Mouse (Mus musculus) neural tube, embryonic 14.5 days (tissue): ENCODE measurements around the gene Aldh4a1. TPM values are rescaled to one million over a fixed set of nuclear protein-coding genes. Genes with fewer than 3 reads are reported as not detected.
A peak's percentile ranks its signal among the peaks of the same experiment; 100 is the strongest.

Source experiments
- ATAC-seq: fragments of 200-750 bp; cut with Nextera tagmentation; 2 replicates; pipeline ENCODE4 v1.8.0; 2017; ENCODE audit warnings: low read depth, mild to moderate bottlenecking, moderate TSS enrichment, moderate library complexity
- H3K27ac ChIP-seq: fragments of 300-500 bp; sonication (generic); 2 replicates; pipeline ENCODE4 v1.5.1; 2014; ENCODE audit warnings: low read depth, mild to moderate bottlenecking, control low read depth, low read length, moderate library complexity, mixed read lengths
- H3K27me3 ChIP-seq: fragments of 300-500 bp; sonication (generic); 2 replicates; pipeline ENCODE4 v1.6.1; 2014; ENCODE audit warnings: low read length; ENCODE audit not compliant: control insufficient read depth, insufficient read depth
- H3K36me3 ChIP-seq: fragments of 300-500 bp; sonication (generic); 2 replicates; pipeline ENCODE4 v1.6.1; 2014; ENCODE audit warnings: low read length, mixed read lengths; ENCODE audit not compliant: control insufficient read depth, insufficient read depth
- H3K4me1 ChIP-seq: fragments of 300-500 bp; sonication (generic); 2 replicates; pipeline ENCODE4 v1.6.1; 2014; ENCODE audit warnings: low read length; ENCODE audit not compliant: control insufficient read depth, insufficient read depth
- H3K4me2 ChIP-seq: fragments of 300-500 bp; sonication (generic); 2 replicates; pipeline ENCODE4 v1.6.1; 2014; ENCODE audit warnings: mild to moderate bottlenecking, low read depth, low read length, control low read depth
- H3K4me3 ChIP-seq: fragments of 300-500 bp; sonication (generic); 2 replicates; pipeline ENCODE4 v1.5.1; 2014; ENCODE audit warnings: low read depth, low read length, control low read depth, mixed read lengths
- H3K9ac ChIP-seq: fragments of 300-500 bp; sonication (generic); replicated peaks from 2 replicates; pipeline ENCODE4 v1.6.1; 2014; ENCODE audit warnings: low read depth, mild to moderate bottlenecking, control low read depth, low read length, mixed read lengths
- H3K9me3 ChIP-seq: fragments of 300-500 bp; sonication (generic); 2 replicates; pipeline ENCODE4 v1.6.1; 2016; ENCODE audit warnings: low read length; ENCODE audit not compliant: control insufficient read depth
- whole genome bisulfite sequencing: fragments of 180-500 bp; shearing (Covaris S2); extraction: QIAGEN DNeasy Blood & Tissue Kit; methylation state at CpG from one replicate; pipeline ENCODE4 v1.1.7; 2014; 5-methylcytosine and 5-hydroxymethylcytosine counted together
- polyA plus RNA-seq: library from polyadenylated mRNA; unstranded; fragments of >200 nt; fragmentation: Nextera tagmentation; extraction: Ambion mirVana; gene quantifications from 2 replicates; pipeline ENCODE4 v1.2.1, GENCODE M21; 2014

Gene Aldh4a1
- polyA plus RNA-seq, 1 experiment from 2014 or later: 13.5 TPM

DNA sequence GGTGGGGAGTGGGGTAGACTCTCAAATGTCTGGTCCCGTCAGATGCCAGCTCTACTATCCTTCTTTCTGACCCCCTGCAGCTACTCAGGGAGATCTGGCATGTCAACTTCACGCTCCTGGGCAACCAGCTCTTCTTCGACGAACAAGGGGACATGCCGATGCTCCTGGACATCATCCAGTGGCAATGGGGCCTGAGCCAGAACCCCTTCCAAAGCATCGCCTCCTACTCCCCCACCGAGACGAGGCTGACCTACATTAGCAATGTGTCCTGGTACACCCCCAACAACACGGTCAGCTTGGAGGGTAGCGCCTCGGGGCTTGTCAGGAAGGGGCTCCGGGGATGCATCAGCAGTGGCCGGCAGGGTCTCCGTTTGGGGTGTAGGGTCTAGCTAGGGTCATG lies 39.2 kb downstream of the Aldh4a1 start:
- Histone ChIP-seq H3K4me3 (no peak overlapping the region), H3K4me2 (no peak overlapping the region), H3K27ac (no peak overlapping the region), H3K27me3 (no peaks in the 10 kb centered on the region), H3K36me3 (no peaks in the 10 kb centered on the region), H3K9me3 (no peaks in the 10 kb centered on the region), H3K9ac (no peak overlapping the region), H3K4me1 (no peaks in the 10 kb centered on the region)
- WGBS: 83% methylated on average over 14 of the region's 14 CpGs
- no peak for ATAC-seq

- no peak overlapping the region for H3K4me2 ChIP-seq
- H3K4me1 ChIP-seq: no peaks in the 10 kb centered on the region
- no peak overlapping the region for H3K4me3 ChIP-seq
- no peaks in the 10 kb centered on the region for H3K9me3 ChIP-seq
- no peak overlapping the region for H3K27ac ChIP-seq
- no peak for ATAC-seq
- WGBS: 36% methylated on average over 6 of the region's 6 CpGs
- H3K27me3 ChIP-seq: no peaks in the 10 kb centered on the region
- no peaks in the 10 kb centered on the region for H3K36me3 ChIP-seq
- no peak overlapping the region for H3K9ac ChIP-seq
Measured at GRCm38 (mm10) chr4:139667632-139668031, 45.0 kb downstream of the Aldh4a1 start.

- Histone ChIP-seq H3K27ac (no peak overlapping the region), H3K4me3 (no peak overlapping the region), H3K36me3 (no peaks in the 10 kb centered on the region), H3K9me3 (no peaks in the 10 kb centered on the region), H3K9ac (no peak overlapping the region), H3K4me1 (no peaks in the 10 kb centered on the region), H3K4me2 (no peak overlapping the region), H3K27me3 (no peaks in the 10 kb centered on the region)
- WGBS: 7% methylated on average over 6 of the region's 6 CpGs
- ATAC-seq: peak; percentile 69; the same call in 1 of the 2 replicates
Measured at GRCm38 (mm10) chr4:139669847-139670246, 47.2 kb downstream of the Aldh4a1 start.

- no peak overlapping the region for H3K4me2 ChIP-seq
- no peaks in the 10 kb centered on the region for H3K27me3 ChIP-seq
- 43% methylated on average over 9 of the region's 9 CpGs for WGBS
- no peaks in the 10 kb centered on the region for H3K36me3 ChIP-seq
- ATAC-seq: no peak
- no peak overlapping the region for H3K9ac ChIP-seq
- no peak overlapping the region for H3K27ac ChIP-seq
- H3K9me3 ChIP-seq: no peaks in the 10 kb centered on the region
- no peak overlapping the region for H3K4me3 ChIP-seq
- no peaks in the 10 kb centered on the region for H3K4me1 ChIP-seq
Measured at GRCm38 (mm10) chr4:139675696-139676095, 53.0 kb downstream of the Aldh4a1 start.

DNA sequence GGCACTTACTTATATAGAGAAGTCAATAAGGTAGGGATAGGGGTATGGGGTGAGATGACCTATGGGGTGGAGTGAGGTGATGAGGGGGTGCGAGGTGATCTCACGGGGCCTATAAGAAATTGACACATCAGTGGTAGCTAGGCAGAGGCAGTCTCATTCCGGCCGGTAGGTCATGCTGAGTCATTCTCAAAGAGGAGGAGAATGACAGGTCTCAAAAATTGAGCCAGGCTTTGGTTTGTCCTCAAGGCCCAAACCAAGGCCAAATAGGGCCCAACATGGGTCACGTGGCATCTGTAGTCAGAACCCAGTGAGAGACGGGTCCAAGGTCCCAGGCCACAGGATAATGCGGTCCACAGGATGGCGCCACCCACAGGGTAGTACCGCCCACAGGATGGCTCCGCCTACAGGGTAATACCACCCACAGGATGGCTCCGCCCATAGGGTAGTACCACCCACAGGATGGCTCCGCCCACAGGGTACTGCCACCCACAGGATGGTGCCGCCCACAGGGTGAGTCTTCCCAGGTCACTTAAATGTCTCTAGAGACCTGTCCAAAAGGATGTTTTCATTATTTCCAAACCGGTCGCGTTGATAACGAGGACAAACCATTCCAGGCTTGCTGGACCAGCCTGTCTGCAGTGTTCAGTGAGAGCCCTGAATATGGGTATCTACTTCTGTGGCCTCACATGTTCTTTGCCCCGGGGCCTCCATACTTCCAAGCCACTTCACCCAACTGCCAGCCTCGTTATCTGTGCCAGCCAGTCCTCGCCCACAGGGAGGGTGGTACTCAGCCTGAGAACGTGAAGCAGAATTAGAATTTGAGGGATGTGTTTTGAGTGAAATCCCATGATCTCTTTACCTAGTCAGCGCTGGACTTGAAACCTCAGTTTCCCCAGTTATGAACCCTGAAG lies 61.3 kb downstream of the Aldh4a1 start:
- Histone ChIP-seq H3K4me3 (no peak overlapping the region), H3K9me3 (no peaks in the 10 kb centered on the region), H3K4me2 (no peak overlapping the region), H3K27me3 (no peaks in the 10 kb centered on the region), H3K9ac (no peak overlapping the region), H3K27ac (no peak overlapping the region), H3K4me1 (no peaks in the 10 kb centered on the region), H3K36me3 (no peaks in the 10 kb centered on the region)
- WGBS: 80% methylated on average over 22 of the region's 22 CpGs
- ATAC-seq: no peak

GRCm38 (mm10) chr4:139684639-139685017 lies 62.0 kb downstream of the Aldh4a1 start:
- WGBS: 11% methylated on average over 3 of the region's 3 CpGs
- Histone ChIP-seq H3K4me1 (no peaks in the 10 kb centered on the region), H3K9ac (no peak overlapping the region), H3K4me3 (no peak overlapping the region), H3K27ac (no peak overlapping the region), H3K27me3 (no peaks in the 10 kb centered on the region), H3K36me3 (no peaks in the 10 kb centered on the region), H3K4me2 (no peak overlapping the region), H3K9me3 (no peaks in the 10 kb centered on the region)
- no peak for ATAC-seq

GRCm38 (mm10) chr4:139688058-139688457 lies 65.4 kb downstream of the Aldh4a1 start:
- Histone ChIP-seq H3K27ac (no peak overlapping the region), H3K4me1 (no peaks in the 10 kb centered on the region), H3K4me2 (no peak overlapping the region), H3K27me3 (no peaks in the 10 kb centered on the region), H3K36me3 (no peaks in the 10 kb centered on the region), H3K9me3 (no peaks in the 10 kb centered on the region), H3K4me3 (no peak overlapping the region), H3K9ac (no peak overlapping the region)
- ATAC-seq: no peak
- WGBS: 51% methylated on average over 9 of the region's 9 CpGs

GRCm38 (mm10) chr4:139689627-139690269 lies 67.1 kb downstream of the Aldh4a1 start:
- 39% methylated on average over 7 of the region's 7 CpGs for WGBS
- Histone ChIP-seq H3K4me3 (no peak overlapping the region), H3K4me2 (no peak overlapping the region), H3K36me3 (no peaks in the 10 kb centered on the region), H3K4me1 (no peaks in the 10 kb centered on the region), H3K9ac (no peak overlapping the region), H3K27ac (no peak overlapping the region), H3K27me3 (no peaks in the 10 kb centered on the region), H3K9me3 (no peaks in the 10 kb centered on the region)
- no peak for ATAC-seq

GRCm38 (mm10) chr4:139693315-139693714 lies 70.6 kb downstream of the Aldh4a1 start:
- Histone ChIP-seq H3K9ac (no peak overlapping the region), H3K4me3 (no peak overlapping the region), H3K36me3 (no peaks in the 10 kb centered on the region), H3K27me3 (no peaks in the 10 kb centered on the region), H3K9me3 (no peaks in the 10 kb centered on the region), H3K4me1 (peaks cover 5% of the 10 kb centered on the region; the same call in 1 of the 2 replicates), H3K4me2 (no peak overlapping the region), H3K27ac (no peak overlapping the region)
- WGBS: 54% methylated on average over 5 of the region's 5 CpGs
- no peak for ATAC-seq
